ENCODE assay signal across 8 mouse cellular contexts in genomic region chr2:84679016-84679415, GRCm38 (mm10). TPM values are rescaled to one million over a fixed set of nuclear protein-coding genes. Genes with fewer than 3 reads are reported as not detected.
DNase-seq lines count a peak whose midpoint lies in the region; ATAC-seq and TF ChIP-seq lines count a peak whose summit lies in the region.

Gene Tmx2, minus strand, starts transcription at chr2:84679140.

- H3K27ac ChIP-seq in limb, embryonic 10.5 days: peak within 1 kb of the TSS; percentile 85
- H3K27ac ChIP-seq in neural tube, embryonic 12.5 days: no peak within 1 kb of the TSS

- H3K4me3 ChIP-seq in E14TG2a.4 (replicated peaks; ENCODE audit: low read length): peak within 1 kb of the TSS; percentile 98
- peak within 1 kb of the TSS; percentile 78 for H3K4me3 ChIP-seq in erythroblast, embryonic 14.5 days (replicated peaks)
- H3K4me3 ChIP-seq in limb, embryonic 10.5 days: peak within 1 kb of the TSS; percentile 89
- peak within 1 kb of the TSS; percentile 85 for H3K4me3 ChIP-seq in neural tube, embryonic 12.5 days

- peak; percentile 36 for DNase-seq in cerebellum, adult 9-11 months
- DNase-seq in heart, postnatal 10 days: no peak
- DNase-seq in limb, embryonic 10.5 days (ENCODE audit: low spot score): no peak
- no peak for DNase-seq in cerebellum, adult 8-10 months

- TF ChIP-seq CTCF in E14TG2a.4 (conservative IDR thresholded peaks at IDR 0.05; ENCODE audit: low read length): no peak

- WGBS in limb, embryonic 10.5 days: 21% methylated on average over 8 of the region's 8 CpGs
- 22% methylated on average over 8 of the region's 8 CpGs for WGBS in neural tube, embryonic 12.5 days

- no peaks in the 10 kb centered on the region for H3K9me3 ChIP-seq in E14TG2a.4 (ENCODE audit: low read length)
- H3K9me3 ChIP-seq in erythroblast, embryonic 14.5 days (ENCODE audit: control insufficient read depth, low read length): no peaks in the 10 kb centered on the region
- H3K9me3 ChIP-seq in limb, embryonic 10.5 days (replicated peaks): no peaks in the 10 kb centered on the region
- H3K9me3 ChIP-seq in neural tube, embryonic 12.5 days: no peaks in the 10 kb centered on the region

- no peak for ATAC-seq in cerebellum, adult (ENCODE audit: insufficient number of reproducible peaks, low FRiP score, low TSS enrichment)
- ATAC-seq in neural tube, embryonic 12.5 days (ENCODE audit: low FRiP score, low read depth): no peak

- peak within 1 kb of the TSS; percentile 87 for H3K4me2 ChIP-seq in neural tube, embryonic 12.5 days (replicated peaks)

- intact Hi-C loops in heart, postnatal 10 days (cut with DNase I): loop anchor here (5.0 kb wide), 1 partner anchor 33 kb away; no protein-coding TSS in a partner anchor

- peaks cover 62% of the 10 kb centered on the region for H3K36me3 ChIP-seq in E14TG2a.4 (ENCODE audit: insufficient read depth, low read length)
- peaks cover 63% of the 10 kb centered on the region for H3K36me3 ChIP-seq in erythroblast, embryonic 14.5 days (ENCODE audit: control insufficient read depth)
- peaks cover 50% of the 10 kb centered on the region for H3K36me3 ChIP-seq in limb, embryonic 10.5 days
- peaks cover 27% of the 10 kb centered on the region for H3K36me3 ChIP-seq in neural tube, embryonic 12.5 days

- H3K4me1 ChIP-seq in E14TG2a.4 (replicated peaks; ENCODE audit: low read depth, low read length): peaks cover 39% of the 10 kb centered on the region
- peaks cover 69% of the 10 kb centered on the region for H3K4me1 ChIP-seq in erythroblast, embryonic 14.5 days (ENCODE audit: control insufficient read depth)
- H3K4me1 ChIP-seq in limb, embryonic 10.5 days: peaks cover 16% of the 10 kb centered on the region
- H3K4me1 ChIP-seq in neural tube, embryonic 12.5 days: peaks cover 18% of the 10 kb centered on the region

- no peaks in the 10 kb centered on the region for H3K27me3 ChIP-seq in E14TG2a.4 (ENCODE audit: insufficient read depth, low read length)
- H3K27me3 ChIP-seq in erythroblast, embryonic 14.5 days (ENCODE audit: control insufficient read depth): no peaks in the 10 kb centered on the region
- H3K27me3 ChIP-seq in limb, embryonic 10.5 days (ENCODE audit: low read depth, poor library complexity, severe bottlenecking): no peaks in the 10 kb centered on the region
- H3K27me3 ChIP-seq in neural tube, embryonic 12.5 days (replicated peaks): no peaks in the 10 kb centered on the region

- H3K9ac ChIP-seq in neural tube, embryonic 12.5 days: peak within 1 kb of the TSS; percentile 82

RNA-seq across cellular contexts. Expression of gene Tmx2, which starts in this region (rescaled TPM):
- polyA plus RNA-seq in erythroblast, embryonic 14.5 days (2012): 0.56 and 0.83 TPM in 2 replicates
- total RNA-seq in heart, postnatal 10 days (2021): 100 to 1,000 TPM; 109 to 134 TPM
- 115 and 132 TPM in 2 replicates for polyA plus RNA-seq in limb, embryonic 10.5 days (2016; fragmentation: Nextera tagmentation; extraction: Ambion mirVana)
- polyA plus RNA-seq in neural tube, embryonic 12.5 days (2016; fragmentation: Nextera tagmentation; extraction: Ambion mirVana): 196 and 197 TPM in 2 replicates

Comparison
In these comparisons a context has a peak if more than half of its experiments do, and no peak if none do; other contexts are left out.
1. RNA of gene Tmx2 (polyA plus RNA-seq): 196 to 197 TPM in neural tube, embryonic 12.5 days and 115 to 132 TPM in limb, embryonic 10.5 days; 0.56 to 0.83 TPM in erythroblast, embryonic 14.5 days; every median in the first group is over 10 times any median in the second.
2. Peak in every context shown above with its lines, with median percentiles within 50 percentile points of each other: H3K4me3 ChIP-seq.